In genomic region chr12:73020941-73021340, GRCm38 (mm10) we compare ENCODE assay signal across 9 mouse cellular contexts. TPM values are rescaled to one million over a fixed set of nuclear protein-coding genes. Genes with fewer than 3 reads are reported as not detected.
DNase-seq lines count a peak whose midpoint lies in the region; ATAC-seq and TF ChIP-seq lines count a peak whose summit lies in the region.
"Had no signal": no experiment of that assay in that cellular context is flagged by ENCODE, and none has a peak within 500 bp of the region (broad histone marks: within the 10 kb centered on the region; RNA-seq: fewer than 3 reads in every experiment).

No protein-coding gene starts in this region.

- H3K4me2 ChIP-seq in liver, embryonic 11.5 days: no peak overlapping the region
- H3K4me2 ChIP-seq: embryonic facial prominence, embryonic 12.5 days had no signal

- H3K27ac ChIP-seq in liver, embryonic 11.5 days (ENCODE audit: low read depth, low read length): no peak overlapping the region
- no peak overlapping the region for H3K27ac ChIP-seq in cerebellum, adult 2 months (ENCODE audit: insufficient read depth, low read length)
- H3K27ac ChIP-seq in layer of hippocampus, adult 2 months: no peak overlapping the region
- H3K27ac ChIP-seq: embryonic facial prominence, embryonic 12.5 days had no signal

- peak; percentile 63 for DNase-seq in liver
- no peak for DNase-seq in liver, embryonic 11.5 days (ENCODE audit: low spot score)
- peak; percentile 46 for DNase-seq in MEL-GATA-1-ER (ENCODE audit: extremely low read depth, low read depth)
- peak; percentile 49 to 54 for DNase-seq in cerebellum, adult 2 months
- peak; percentile 75 for DNase-seq in gastrocnemius, postnatal 14 days
- DNase-seq in layer of hippocampus, adult 2 months (ENCODE audit: low spot score in 2 of 2): peak; percentile 44 to 82
- peak; percentile 84 for DNase-seq in lung, postnatal 36 days
- DNase-seq in thymus, postnatal 14 days: peak; percentile 75

- no peak for TF ChIP-seq POLR2A in cerebellum, adult 2 months (IDR thresholded peaks at IDR 0.05; ENCODE audit: borderline replicate concordance, insufficient read depth, low read length)

- H3K9me3 ChIP-seq in liver, embryonic 11.5 days (ENCODE audit: control insufficient read depth, low read length): no peaks in the 10 kb centered on the region
- H3K9me3 ChIP-seq: embryonic facial prominence, embryonic 12.5 days had no signal

- no peak overlapping the region for H3K4me3 ChIP-seq in liver, embryonic 11.5 days (ENCODE audit: low read depth, low read length)
- no peak overlapping the region for H3K4me3 ChIP-seq in cerebellum, adult 2 months (replicated peaks; ENCODE audit: insufficient read depth, low read depth, low read length)
- no peak overlapping the region for H3K4me3 ChIP-seq in layer of hippocampus, adult 2 months
- H3K4me3 ChIP-seq: embryonic facial prominence, embryonic 12.5 days had no signal

- TF ChIP-seq CTCF in cerebellum, adult 2 months (IDR thresholded peaks at IDR 0.05; ENCODE audit: borderline replicate concordance, insufficient read depth, low read depth, low read length): peak; percentile 22; the same call in 1 of the 2 replicates
- peak; percentile 93 for TF ChIP-seq CTCF in layer of hippocampus, adult 2 months (conservative IDR thresholded peaks at IDR 0.05)

- intact Hi-C loops in gastrocnemius, postnatal 14 days (cut with DNase I; ENCODE audit: low total_unique reads): loop anchor here (5.0 kb wide), 1 partner anchor 496 kb away; no protein-coding TSS in a partner anchor

- no peaks in the 10 kb centered on the region for H3K4me1 ChIP-seq in liver, embryonic 11.5 days (replicated peaks; ENCODE audit: control insufficient read depth, insufficient read depth, low read length)
- no peaks in the 10 kb centered on the region for H3K4me1 ChIP-seq in cerebellum, adult 2 months (ENCODE audit: control insufficient read depth, insufficient read depth, low read length)
- H3K4me1 ChIP-seq: embryonic facial prominence, embryonic 12.5 days had no signal

- WGBS in liver, embryonic 11.5 days: 12% methylated on average over 4 of the region's 4 CpGs
- WGBS in cerebellum, adult 2 months: 4% methylated on average over 4 of the region's 4 CpGs

- no peak overlapping the region for H3K9ac ChIP-seq in liver, embryonic 11.5 days (ENCODE audit: low read depth, low read length)
- H3K9ac ChIP-seq: embryonic facial prominence, embryonic 12.5 days had no signal

- no peak for ATAC-seq in liver, embryonic 11.5 days (replicated peaks; ENCODE audit: low FRiP score)

- H3K36me3 ChIP-seq in liver, embryonic 11.5 days (ENCODE audit: control insufficient read depth, insufficient read depth, low read length): no peaks in the 10 kb centered on the region
- H3K36me3 ChIP-seq: embryonic facial prominence, embryonic 12.5 days had no signal

- peaks cover 5% of the 10 kb centered on the region for H3K27me3 ChIP-seq in liver, embryonic 11.5 days (replicated peaks; ENCODE audit: control insufficient read depth, insufficient read depth, low read length)
- no peaks in the 10 kb centered on the region for H3K27me3 ChIP-seq in cerebellum, adult 2 months (ENCODE audit: control insufficient read depth, insufficient read depth, low read length)
- H3K27me3 ChIP-seq: embryonic facial prominence, embryonic 12.5 days had no signal

RNA-seq across cellular contexts. Expression of gene Six1, which starts 32.7 kb away (rescaled TPM):
- 2.0 and 2.2 TPM in 2 replicates for polyA plus RNA-seq in liver, embryonic 11.5 days (2014; fragmentation: Nextera tagmentation; extraction: Ambion mirVana)
- polyA plus RNA-seq in cerebellum, adult 2 months (2012; rRNA removed): 0.10 and 0.27 TPM in 2 replicates
- total RNA-seq in gastrocnemius, postnatal 14 days (2021): 10 to 100 TPM; 43.5 to 46.4 TPM
- total RNA-seq in layer of hippocampus, adult 2 months (2021): under 1 TPM; 0.18 to 0.20 TPM

Comparison
In these comparisons a context has a peak if more than half of its experiments do, and no peak if none do; other contexts are left out.
1. RNA of gene Six1, which starts 32.7 kb away (total RNA-seq): 43.5 to 46.4 TPM in gastrocnemius, postnatal 14 days; 0.18 to 0.20 TPM in layer of hippocampus, adult 2 months; every median in the first group is over 10 times any median in the second.